Mouse (Mus musculus) MEL (cell line): Measurements from ENCODE around the gene Grap. TPM values are rescaled to one million over a fixed set of nuclear protein-coding genes. Genes with fewer than 3 reads are reported as not detected.

Source experiments
- DNase-seq: peaks from one replicate; pipeline ENCODE4 v3.0.0; 2011; ENCODE audit warnings: low read depth, low spot score
- H3K27ac ChIP-seq: 2 replicates; pipeline ENCODE4 v1.5.1; 2012; ENCODE audit warnings: low read depth, mild to moderate bottlenecking, control low read depth, low read length, moderate library complexity; ENCODE audit not compliant: control insufficient read depth
- H3K27me3 ChIP-seq, 2 experiments: fragments of 150-350 bp in 1 of 2; sonication (generic) in 1 of 2; 2 replicates each; pipeline ENCODE4 v1.6.1; 2012; ENCODE audit warnings: low read length in 2 of 2, mild to moderate bottlenecking in 2 of 2, improper control_type of control experiment in 1 of 2, moderate library complexity in 1 of 2; ENCODE audit not compliant: insufficient read depth in 2 of 2, control insufficient read depth in 1 of 2
- H3K36me3 ChIP-seq, 2 experiments: 2 replicates each; pipeline ENCODE4 v1.6.1; 2012 to 2014; ENCODE audit warnings: low read length in 2 of 2, improper control_type of control experiment in 1 of 2, inconsistent platforms in 1 of 2, mild to moderate bottlenecking in 1 of 2; ENCODE audit not compliant: insufficient read depth in 2 of 2, control insufficient read depth in 1 of 2
- H3K4me1 ChIP-seq, 2 experiments: fragments of 150-350 bp in 1 of 2; sonication (generic) in 1 of 2; 2 replicates each; pipeline ENCODE4 v1.6.1; 2012; ENCODE audit warnings: low read length in 2 of 2, improper control_type of control experiment in 1 of 2, mild to moderate bottlenecking in 1 of 2; ENCODE audit not compliant: insufficient read depth in 2 of 2, control insufficient read depth in 1 of 2
- H3K4me3 ChIP-seq, 2 experiments: fragments of 150-350 bp in 1 of 2; sonication (generic) in 1 of 2; 2 replicates each; pipeline ENCODE4 v1.5.1; 2012; ENCODE audit warnings: low read depth in 2 of 2, low read length in 2 of 2, mild to moderate bottlenecking in 2 of 2, moderate library complexity in 2 of 2, control low read depth in 1 of 2, improper control_type of control experiment in 1 of 2; ENCODE audit not compliant: control insufficient read depth in 1 of 2, insufficient read depth in 1 of 2
- H3K79me2 ChIP-seq: 2 replicates; pipeline ENCODE4 v1.6.1; 2012; ENCODE audit warnings: mild to moderate bottlenecking, low read length, moderate library complexity; ENCODE audit not compliant: control insufficient read depth, poor library complexity, insufficient read depth
- H3K9ac ChIP-seq: 2 replicates; pipeline ENCODE4 v1.6.1; 2012; ENCODE audit warnings: low read depth, mild to moderate bottlenecking, control low read depth, low read length, moderate library complexity; ENCODE audit not compliant: control insufficient read depth, poor library complexity, severe bottlenecking
- H3K9me3 ChIP-seq: fragments of 150-350 bp; sonication (generic); replicated peaks from 2 replicates; pipeline ENCODE4 v1.6.1; 2012; ENCODE audit warnings: mild to moderate bottlenecking, low read length, improper control_type of control experiment, moderate library complexity; ENCODE audit not compliant: insufficient read depth
- BHLHE40 ChIP-seq: IDR thresholded peaks from 2 replicates; pipeline ENCODE4 v1.6.1; 2012; ENCODE audit warnings: low read depth, mild to moderate bottlenecking, inconsistent platforms, low read length, improper control_type of control experiment, borderline replicate concordance
- CHD1 ChIP-seq: IDR thresholded peaks from 2 replicates; pipeline ENCODE4 v1.6.1; 2012; ENCODE audit warnings: low read depth, mild to moderate bottlenecking, inconsistent platforms, low read length, improper control_type of control experiment
- CHD2 ChIP-seq: IDR thresholded peaks from 2 replicates; pipeline ENCODE4 v1.6.1; 2011; ENCODE audit warnings: low read length, improper control_type of control experiment
- CTCF ChIP-seq, 3 experiments: IDR thresholded peaks in 2 of 3; conservative IDR thresholded peaks in 1 of 3; 2 replicates each; pipeline ENCODE4 v1.5.1; 2011 to 2012; ENCODE audit warnings: low read length in 3 of 3, low read depth in 2 of 3, mild to moderate bottlenecking in 2 of 3, improper control_type of control experiment in 1 of 3, inconsistent platforms in 1 of 3, mixed read lengths in 1 of 3, moderate library complexity in 1 of 3; ENCODE audit not compliant: control insufficient read depth in 1 of 3, insufficient read depth in 1 of 3, poor library complexity in 1 of 3, severe bottlenecking in 1 of 3
- ELF1 ChIP-seq: IDR thresholded peaks from 2 replicates; pipeline ENCODE4 v1.6.1; 2014; ENCODE audit warnings: low read depth, mild to moderate bottlenecking, inconsistent platforms, low read length, improper control_type of control experiment, moderate library complexity
- EP300 ChIP-seq, 2 experiments: IDR thresholded peaks; 2 replicates each; pipeline ENCODE4 v1.6.1; 2011; ENCODE audit warnings: improper control_type of control experiment in 2 of 2, low read length in 2 of 2, low read depth in 1 of 2, mild to moderate bottlenecking in 1 of 2
- ETS1 ChIP-seq: IDR thresholded peaks from 2 replicates; pipeline ENCODE4 v1.6.1; 2012; ENCODE audit warnings: low read depth, mild to moderate bottlenecking, inconsistent platforms, low read length, improper control_type of control experiment, moderate library complexity
- GABPA ChIP-seq: IDR thresholded peaks from 2 replicates; pipeline ENCODE4 v1.6.1; 2012; ENCODE audit warnings: low read depth, mild to moderate bottlenecking, inconsistent platforms, low read length, improper control_type of control experiment, moderate library complexity
- GATA1 ChIP-seq: IDR thresholded peaks from 2 replicates; pipeline ENCODE4 v1.6.1; 2011; ENCODE audit warnings: low read depth, low read length, improper control_type of control experiment
- HCFC1 ChIP-seq: IDR thresholded peaks from 2 replicates; pipeline ENCODE4 v1.6.1; 2012; ENCODE audit warnings: low read depth, mild to moderate bottlenecking, inconsistent platforms, low read length, improper control_type of control experiment, moderate library complexity
- JUND ChIP-seq: IDR thresholded peaks from 2 replicates; pipeline ENCODE4 v1.6.1; 2011; ENCODE audit warnings: low read depth, mild to moderate bottlenecking, improper control_type of control experiment, low read length
- KAT2A ChIP-seq: conservative IDR thresholded peaks from 2 replicates; pipeline ENCODE4 v1.6.1; 2012; ENCODE audit warnings: low read depth, low read length, improper control_type of control experiment, inconsistent platforms
- MAFK ChIP-seq: IDR thresholded peaks from 2 replicates; pipeline ENCODE4 v1.6.1; 2011; ENCODE audit warnings: low read depth, mild to moderate bottlenecking, low read length, improper control_type of control experiment, borderline replicate concordance
- MAX ChIP-seq: IDR thresholded peaks from 2 replicates; pipeline ENCODE4 v1.6.1; 2011; ENCODE audit warnings: low read length, improper control_type of control experiment
- MAZ ChIP-seq: IDR thresholded peaks from 2 replicates; pipeline ENCODE4 v1.6.1; 2012; ENCODE audit warnings: low read depth, mild to moderate bottlenecking, inconsistent platforms, low read length, improper control_type of control experiment
- MXI1 ChIP-seq: IDR thresholded peaks from 2 replicates; pipeline ENCODE4 v1.6.1; 2011; ENCODE audit warnings: mild to moderate bottlenecking, low read depth, low read length, improper control_type of control experiment
- MYB ChIP-seq: IDR thresholded peaks from 2 replicates; pipeline ENCODE4 v1.6.1; 2011; ENCODE audit warnings: mild to moderate bottlenecking, low read depth, low read length, improper control_type of control experiment
- MYC ChIP-seq: IDR thresholded peaks from 2 replicates; pipeline ENCODE4 v1.6.1; 2011; ENCODE audit warnings: low read depth, mild to moderate bottlenecking, low read length, improper control_type of control experiment, moderate library complexity
- NELFE ChIP-seq: IDR thresholded peaks from 2 replicates; pipeline ENCODE4 v1.6.1; 2011; ENCODE audit warnings: low read depth, low read length, improper control_type of control experiment
- NRF1 ChIP-seq: IDR thresholded peaks from 2 replicates; pipeline ENCODE4 v1.6.1; 2014; ENCODE audit warnings: low read depth, mild to moderate bottlenecking, inconsistent platforms, low read length, improper control_type of control experiment, moderate library complexity; ENCODE audit not compliant: poor library complexity, insufficient read depth, severe bottlenecking
- POLR2A ChIP-seq, 2 experiments: IDR thresholded peaks; 2 replicates each; pipeline ENCODE4 v1.6.1; 2011 to 2012; ENCODE audit warnings: low read length in 2 of 2, mild to moderate bottlenecking in 2 of 2, control low read depth in 1 of 2, improper control_type of control experiment in 1 of 2, low read depth in 1 of 2, moderate library complexity in 1 of 2; ENCODE audit not compliant: control insufficient read depth in 1 of 2, insufficient read depth in 1 of 2, poor library complexity in 1 of 2
- POLR2AphosphoS2 ChIP-seq: IDR thresholded peaks from 2 replicates; pipeline ENCODE4 v1.6.1; 2011; ENCODE audit warnings: low read length, improper control_type of control experiment
- POLR2AphosphoS5 ChIP-seq: IDR thresholded peaks from 2 replicates; pipeline ENCODE4 v1.6.1; 2012; ENCODE audit warnings: low read depth, borderline replicate concordance, mild to moderate bottlenecking, inconsistent platforms, low read length, moderate library complexity, mixed read lengths
- RAD21 ChIP-seq: IDR thresholded peaks from 2 replicates; pipeline ENCODE4 v1.6.1; 2011; ENCODE audit warnings: mild to moderate bottlenecking, low read depth, low read length, improper control_type of control experiment
- RCOR1 ChIP-seq: IDR thresholded peaks from 2 replicates; pipeline ENCODE4 v1.6.1; 2012; ENCODE audit warnings: low read depth, mild to moderate bottlenecking, inconsistent platforms, low read length, improper control_type of control experiment
- SIN3A ChIP-seq: IDR thresholded peaks from 2 replicates; pipeline ENCODE4 v1.6.1; 2012; ENCODE audit warnings: low read length, improper control_type of control experiment, inconsistent platforms
- SMC3 ChIP-seq: IDR thresholded peaks from 2 replicates; pipeline ENCODE4 v1.6.1; 2011; ENCODE audit warnings: low read depth, low read length, improper control_type of control experiment
- TAL1 ChIP-seq: IDR thresholded peaks from 2 replicates; pipeline ENCODE4 v1.6.1; 2012; ENCODE audit warnings: mild to moderate bottlenecking, inconsistent platforms, low read length, moderate library complexity, mixed read lengths
- TBP ChIP-seq: IDR thresholded peaks from 2 replicates; pipeline ENCODE4 v1.8.0; 2011; ENCODE audit warnings: low read depth, low read length, improper control_type of control experiment
- UBTF ChIP-seq: IDR thresholded peaks from 2 replicates; pipeline ENCODE4 v1.6.1; 2012; ENCODE audit warnings: low read depth, mild to moderate bottlenecking, inconsistent platforms, low read length, improper control_type of control experiment, moderate library complexity, borderline replicate concordance; ENCODE audit not compliant: insufficient read depth
- USF1 ChIP-seq: IDR thresholded peaks from 2 replicates; pipeline ENCODE4 v1.6.1; 2014; ENCODE audit warnings: low read depth, mild to moderate bottlenecking, inconsistent platforms, low read length, improper control_type of control experiment, moderate library complexity
- USF2 ChIP-seq, 2 experiments: IDR thresholded peaks; 2 replicates each; pipeline ENCODE4 v1.6.1; 2011 to 2012; ENCODE audit warnings: improper control_type of control experiment in 2 of 2, low read length in 2 of 2, borderline replicate concordance in 1 of 2, inconsistent platforms in 1 of 2, low read depth in 1 of 2, mild to moderate bottlenecking in 1 of 2; ENCODE audit not compliant: insufficient read depth in 1 of 2
- ZC3H11A ChIP-seq: IDR thresholded peaks from 2 replicates; pipeline ENCODE4 v1.6.1; 2012; ENCODE audit warnings: low read depth, mild to moderate bottlenecking, inconsistent platforms, low read length, improper control_type of control experiment
- ZKSCAN1 ChIP-seq: IDR thresholded peaks from 2 replicates; pipeline ENCODE4 v1.6.1; 2012; ENCODE audit warnings: low read depth, mild to moderate bottlenecking, inconsistent platforms, low read length, improper control_type of control experiment, moderate library complexity
- ZMIZ1 ChIP-seq: IDR thresholded peaks from 2 replicates; pipeline ENCODE4 v1.6.1; 2012; ENCODE audit warnings: low read depth, mild to moderate bottlenecking, inconsistent platforms, low read length, improper control_type of control experiment, moderate library complexity
- ZNF384 ChIP-seq: IDR thresholded peaks from 2 replicates; pipeline ENCODE4 v1.6.1; 2012; ENCODE audit warnings: low read depth, mild to moderate bottlenecking, inconsistent platforms, low read length, improper control_type of control experiment
- polyA plus RNA-seq, 2 experiments: library from polyadenylated mRNA; stranded (reverse) in 1 of 2; unstranded in 1 of 2; fragments of >175 nt in 1 of 2; fragments of >200 nt in 1 of 2; gene quantifications; 2 replicates each; pipeline versions ENCODE4 v1.2.1 to v1.2.4; 2012; ENCODE audit warnings: low replicate concordance in 2 of 2, low read depth in 1 of 2; ENCODE audit not compliant: insufficient read length in 2 of 2, insufficient read depth in 1 of 2, missing spikeins in 1 of 2
- total RNA-seq: library from RNA; depleted of rRNA; stranded (reverse); fragments of 300-350 nt; gene quantifications from 2 replicates; pipeline ENCODE4 v1.2.3, GENCODE M21; 2012

The Grap gene
- total and polyA plus RNA-seq, 3 experiments: 1.8 to 2.3 TPM; not detected in 1

GRCm38 (mm10) chr11:61683907-61684731, 31.1 kb downstream of the Grap start, which contains the start of gene Fam83g:
Fam83g (plus strand) TSS chr11:61684091.
- Histone ChIP-seq H3K9me3 (no peaks in the 10 kb centered on the region), H3K4me3 (peak within 1 kb of the TSS; percentile 85 to 95), H3K4me1 (peaks cover 5 to 28% of the 10 kb centered on the region in 2 experiments; a peak in 3 of 4 replicates), H3K27ac (peak within 1 kb of the TSS; percentile 48), H3K9ac (peak within 1 kb of the TSS; percentile 85), H3K36me3 (peaks cover 0 to 8% of the 10 kb centered on the region in 2 experiments; a peak in 2 of 4 replicates), H3K27me3 (no peaks in the 10 kb centered on the region), H3K79me2 (peaks cover 7% of the 10 kb centered on the region)
- DNase-seq: peak; percentile 86
- TF ChIP-seq MAFK: no peak
- peak in 1 of 2 experiments; percentile 83; a peak in 3 of 4 replicates for TF ChIP-seq USF2 (IDR thresholded peaks at IDR 0.05; ENCODE audit: borderline replicate concordance in 1 of 2, insufficient read depth in 1 of 2, low read depth in 1 of 2, low read length in 2 of 2)
- no peak for TF ChIP-seq RAD21
- no peak for TF ChIP-seq CTCF (IDR thresholded peaks at IDR 0.05 in 2 of 3, conservative IDR thresholded peaks at IDR 0.05 in 1 of 3; ENCODE audit: control insufficient read depth in 1 of 3, insufficient read depth in 1 of 3, low read depth in 2 of 3, low read length in 3 of 3, poor library complexity in 1 of 3, severe bottlenecking in 1 of 3)
- no peak for TF ChIP-seq UBTF
- no peak for TF ChIP-seq JUND
- peak; percentile 90 for TF ChIP-seq BHLHE40
- TF ChIP-seq ZC3H11A: no peak
- TF ChIP-seq POLR2AphosphoS5: no peak
- no peak for TF ChIP-seq EP300 (IDR thresholded peaks at IDR 0.05; ENCODE audit: low read depth in 1 of 2, low read length in 2 of 2)
- no peak for TF ChIP-seq ZNF384
- TF ChIP-seq ETS1: no peak
- TF ChIP-seq KAT2A: no peak
- TF ChIP-seq ZMIZ1: no peak
- no peak for TF ChIP-seq MXI1
- no peak for TF ChIP-seq MYB
- no peak for TF ChIP-seq TAL1
- peak; percentile 58; the same call in 1 of the 2 replicates for TF ChIP-seq HCFC1
- TF ChIP-seq MAX: peak; percentile 90
- TF ChIP-seq RCOR1: no peak
- TF ChIP-seq POLR2AphosphoS2: peak; percentile 56; the same call in 1 of the 2 replicates
- TF ChIP-seq NRF1: no peak
- peak; percentile 97 for TF ChIP-seq USF1
- peak; percentile 32 for TF ChIP-seq SIN3A
- TF ChIP-seq POLR2A (IDR thresholded peaks at IDR 0.05; ENCODE audit: control insufficient read depth in 1 of 2, insufficient read depth in 1 of 2, low read depth in 1 of 2, low read length in 2 of 2, poor library complexity in 1 of 2): peak; percentile 70 to 88
- no peak for TF ChIP-seq ZKSCAN1
- TF ChIP-seq CHD2: no peak
- TF ChIP-seq CHD1: 0 out of 2 replicates have a peak, but pooled peaks have one; percentile 64
- TF ChIP-seq MYC: peak; percentile 64
- TF ChIP-seq NELFE: peak; percentile 51
- no peak for TF ChIP-seq GABPA
- TF ChIP-seq SMC3: no peak
- TF ChIP-seq GATA1: no peak
- 0 out of 2 replicates have a peak, but pooled peaks have one; percentile 20 for TF ChIP-seq TBP
- TF ChIP-seq ELF1: peak; percentile 68
- 0 out of 2 replicates have a peak, but pooled peaks have one; percentile 41 for TF ChIP-seq MAZ
